Mouse (Mus musculus) liver, postnatal 0 days (tissue): ENCODE results near the gene Rwdd2a. TPM values are rescaled to one million over a fixed set of nuclear protein-coding genes. Genes with fewer than 3 reads are reported as not detected.

ENCODE experiments used
- ATAC-seq: fragments of 200-750 bp; cut with Nextera tagmentation; 2 replicates; pipeline ENCODE4 v1.8.0; 2017; ENCODE audit warnings: mild to moderate bottlenecking, moderate library complexity
- DNase-seq: peaks from one replicate; pipeline ENCODE4 v3.0.0-alpha.2; 2016
- H3K27ac ChIP-seq: fragments of 300-500 bp; sonication (generic); 2 replicates; pipeline ENCODE4 v1.5.1; 2014; ENCODE audit warnings: antibody characterized with exemption, moderate library complexity, mild to moderate bottlenecking, low read depth
- H3K27me3 ChIP-seq: fragments of 300-500 bp; sonication (generic); 2 replicates; pipeline ENCODE4 v1.6.1; 2014; ENCODE audit warnings: low read length, control low read depth, mixed read lengths; ENCODE audit not compliant: insufficient read depth
- H3K36me3 ChIP-seq: fragments of 300-500 bp; sonication (generic); replicated peaks from 2 replicates; pipeline ENCODE4 v1.6.1; 2014; ENCODE audit warnings: mild to moderate bottlenecking, control low read depth, low read length, moderate library complexity, mixed read lengths; ENCODE audit not compliant: insufficient read depth
- H3K4me1 ChIP-seq: fragments of 300-500 bp; sonication (generic); 2 replicates; pipeline ENCODE4 v1.6.1; 2014; ENCODE audit warnings: antibody characterized with exemption, mild to moderate bottlenecking, control low read depth; ENCODE audit not compliant: insufficient read depth
- H3K4me2 ChIP-seq: fragments of 300-500 bp; sonication (generic); 2 replicates; pipeline ENCODE4 v1.6.1; 2014; ENCODE audit warnings: low read depth, mild to moderate bottlenecking, low read length, moderate library complexity, mixed read lengths
- H3K4me3 ChIP-seq: fragments of 300-500 bp; sonication (generic); 2 replicates; pipeline ENCODE4 v1.5.1; 2014; ENCODE audit warnings: low read depth, low read length
- H3K9ac ChIP-seq: fragments of 300-500 bp; sonication (generic); replicated peaks from 2 replicates; pipeline ENCODE4 v1.6.1; 2014; ENCODE audit warnings: mild to moderate bottlenecking, moderate library complexity
- H3K9me3 ChIP-seq: fragments of 300-500 bp; sonication (generic); 2 replicates; pipeline ENCODE4 v1.6.1; 2016; ENCODE audit warnings: mild to moderate bottlenecking, control low read depth, low read length, mixed read lengths
- CTCF ChIP-seq: sonication (generic); IDR thresholded peaks from 2 replicates; pipeline ENCODE4 v1.5.1; 2016; ENCODE audit warnings: antibody characterized with exemption, low read depth
- EP300 ChIP-seq: IDR thresholded peaks from 2 replicates; pipeline ENCODE4 v1.6.1; 2016; ENCODE audit warnings: antibody characterized with exemption, low read depth, mild to moderate bottlenecking
- WGBS: fragments of 180-500 bp; shearing (Covaris S2); extraction: QIAGEN DNeasy Blood & Tissue Kit; methylation state at CpG from one replicate; pipeline ENCODE4 v1.1.7; 2014; ENCODE audit not compliant: insufficient replicate concordance; 5-methylcytosine and 5-hydroxymethylcytosine counted together
- polyA plus RNA-seq: library from polyadenylated mRNA; unstranded; fragments of >200 nt; fragmentation: Nextera tagmentation; extraction: Ambion mirVana; gene quantifications from 2 replicates; pipeline ENCODE4 v1.2.1, GENCODE M21; 2015

Rwdd2a gene
- polyA plus RNA-seq, 1 experiment from 2014 or later, result 1.2 TPM

DNA sequence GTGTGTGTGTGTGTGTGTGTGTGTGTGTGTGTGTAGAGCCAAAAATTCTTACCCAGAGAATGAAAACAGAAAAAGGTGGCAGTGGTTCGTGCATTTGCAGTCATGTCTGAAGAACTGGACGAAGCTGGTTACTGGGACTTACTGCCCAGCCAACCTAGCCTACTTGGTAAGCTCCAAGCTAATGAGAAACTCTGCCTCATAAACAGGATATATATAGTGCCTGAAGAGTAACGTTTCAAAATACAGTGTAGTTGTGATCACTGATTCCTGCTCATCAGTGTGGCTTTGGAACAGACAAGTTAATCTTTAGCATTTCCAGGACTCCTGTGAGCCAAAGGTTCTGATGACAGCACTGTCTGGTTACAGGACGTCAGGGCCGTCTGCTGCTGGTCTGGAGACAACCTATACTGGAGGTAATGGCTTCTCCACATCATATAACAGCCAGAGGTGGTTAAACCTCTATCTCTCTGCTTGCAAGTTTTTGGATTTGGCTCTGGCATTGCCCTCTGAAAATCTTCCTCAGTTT lies 22.1 kb upstream of the Rwdd2a start:
- Histone ChIP-seq H3K9ac (no peak overlapping the region), H3K27ac (no peak overlapping the region), H3K4me1 (no peaks in the 10 kb centered on the region), H3K9me3 (no peaks in the 10 kb centered on the region), H3K4me2 (no peak overlapping the region), H3K27me3 (no peaks in the 10 kb centered on the region), H3K4me3 (no peak overlapping the region), H3K36me3 (peaks cover 35% of the 10 kb centered on the region)
- DNase-seq (no peak), ATAC-seq (peak; percentile 61)
- WGBS, result 70% methylated on average over 5 of the region's 5 CpGs
- TF ChIP-seq CTCF (no peak), EP300 (no peak)

DNA sequence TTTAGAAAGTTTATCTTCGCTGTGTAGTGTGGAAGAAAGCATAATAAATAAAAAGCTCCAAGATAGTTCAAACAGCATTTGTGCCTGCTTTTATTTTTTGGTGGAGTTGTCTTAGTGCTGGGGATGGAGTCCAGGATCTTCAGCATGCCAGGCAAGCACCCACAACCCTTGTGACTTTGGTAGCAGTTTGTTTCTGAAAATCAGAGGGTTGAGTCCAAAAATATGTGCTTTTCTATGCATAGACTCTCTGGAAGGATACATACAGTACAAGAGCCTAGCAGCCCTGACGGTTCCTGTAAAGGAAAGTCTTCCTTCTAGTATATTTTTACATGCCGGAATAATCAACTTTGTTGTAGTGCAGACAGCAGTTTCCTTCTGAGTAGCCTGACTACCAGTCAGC lies 21.1 kb upstream of the Rwdd2a start:
- Histone ChIP-seq H3K4me1 (no peaks in the 10 kb centered on the region), H3K27ac (no peak overlapping the region), H3K36me3 (peaks cover 38% of the 10 kb centered on the region), H3K9ac (no peak overlapping the region), H3K4me3 (no peak overlapping the region), H3K27me3 (no peaks in the 10 kb centered on the region), H3K4me2 (no peak overlapping the region), H3K9me3 (no peaks in the 10 kb centered on the region)
- no peak for DNase-seq
- ATAC-seq, result no peak
- WGBS, result 81% methylated on average over 3 of the region's 3 CpGs
- TF ChIP-seq CTCF, result no peak
- TF ChIP-seq EP300, result no peak

DNA sequence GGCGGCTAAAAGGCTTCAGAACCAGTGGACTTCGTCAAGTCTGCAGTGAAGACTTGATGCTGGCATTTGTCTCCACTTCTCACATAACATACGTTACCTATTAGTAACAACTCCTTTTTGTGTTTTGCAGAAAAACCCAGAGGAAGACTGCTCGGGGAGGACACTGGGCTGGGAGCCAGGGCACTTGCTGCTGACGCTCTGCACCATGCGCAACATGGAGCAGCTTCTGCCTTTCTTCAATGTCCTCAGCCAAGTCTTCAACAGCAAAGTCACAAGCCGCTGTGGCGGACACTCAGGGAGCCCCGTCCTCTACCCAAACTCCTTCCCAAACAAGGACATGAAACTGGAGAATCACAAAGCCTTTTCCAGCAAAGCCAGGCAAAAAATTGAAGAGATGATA lies 17.9 kb upstream of the Rwdd2a start:
- H3K9me3 ChIP-seq, result no peaks in the 10 kb centered on the region
- no peak overlapping the region for H3K4me2 ChIP-seq
- 84% methylated on average over 9 of the region's 9 CpGs for WGBS

DNA sequence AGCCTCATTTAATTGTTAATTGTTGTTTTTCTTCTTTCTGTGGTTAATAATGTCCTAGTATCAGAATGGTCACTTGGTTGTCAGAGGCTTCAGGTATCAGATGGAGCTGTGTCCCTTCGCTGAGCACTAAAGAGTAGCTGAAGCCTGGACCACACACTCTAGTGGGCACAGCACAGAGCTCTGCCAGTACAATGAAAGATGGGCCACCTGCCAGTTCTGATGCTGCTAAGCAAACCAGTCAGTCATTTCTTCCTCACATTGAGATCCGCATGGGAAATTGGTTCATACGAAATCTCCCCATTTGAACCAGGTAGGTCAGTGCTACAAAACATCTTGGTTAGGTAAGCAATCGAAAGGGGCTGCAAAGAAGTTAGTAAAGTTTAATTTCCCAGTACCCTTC lies 17.1 kb upstream of the Rwdd2a start:
- H3K4me1 ChIP-seq, result no peaks in the 10 kb centered on the region
- H3K4me3 ChIP-seq, result no peak overlapping the region
- H3K9me3 ChIP-seq, result no peaks in the 10 kb centered on the region
- H3K27ac ChIP-seq, result no peak overlapping the region
- TF ChIP-seq EP300, result no peak
- TF ChIP-seq CTCF, result no peak
- no peak for ATAC-seq
- H3K4me2 ChIP-seq, result no peak overlapping the region
- no peak overlapping the region for H3K9ac ChIP-seq
- no peak for DNase-seq
- WGBS, result 86% methylated on average over 4 of the region's 4 CpGs
- no peaks in the 10 kb centered on the region for H3K27me3 ChIP-seq
- H3K36me3 ChIP-seq, result peaks cover 50% of the 10 kb centered on the region

More for the DNA sequence above, 17.9 kb upstream of the Rwdd2a start:
- Histone ChIP-seq H3K4me1 (no peaks in the 10 kb centered on the region), H3K9ac (no peak overlapping the region), H3K4me3 (no peak overlapping the region), H3K27me3 (no peaks in the 10 kb centered on the region), H3K27ac (no peak overlapping the region), H3K36me3 (peaks cover 49% of the 10 kb centered on the region)
- DNase-seq (no peak), ATAC-seq (no peak)
- TF ChIP-seq EP300, result no peak

DNA sequence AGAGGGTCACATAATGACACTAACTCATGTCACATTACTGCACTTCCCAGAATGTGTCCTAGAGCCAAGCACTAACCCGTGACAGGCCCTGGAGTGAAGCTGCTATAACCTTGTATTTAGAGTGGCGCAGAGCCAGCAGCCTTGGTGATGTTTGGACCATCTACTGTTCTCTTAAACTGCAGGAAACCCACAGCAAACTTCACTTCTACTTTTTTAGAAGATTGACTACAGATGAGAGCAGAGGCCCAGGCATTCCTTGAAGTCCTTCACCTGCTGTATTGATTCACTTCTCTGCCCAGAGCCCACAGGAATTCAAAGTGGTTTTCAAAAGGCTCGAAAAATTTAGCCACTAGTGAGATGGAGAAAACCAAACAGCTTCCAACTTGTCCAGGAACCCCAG lies 11.2 kb upstream of the Rwdd2a start:
- Histone ChIP-seq H3K27ac (no peak overlapping the region), H3K4me2 (no peak overlapping the region), H3K36me3 (peaks cover 50% of the 10 kb centered on the region), H3K9me3 (no peaks in the 10 kb centered on the region), H3K27me3 (no peaks in the 10 kb centered on the region), H3K9ac (no peak overlapping the region), H3K4me3 (no peak overlapping the region), H3K4me1 (no peaks in the 10 kb centered on the region)
- DNase-seq (no peak), ATAC-seq (no peak)
- TF ChIP-seq EP300 (no peak), CTCF (no peak)
- 70% methylated on average over 3 of the region's 3 CpGs for WGBS

DNA sequence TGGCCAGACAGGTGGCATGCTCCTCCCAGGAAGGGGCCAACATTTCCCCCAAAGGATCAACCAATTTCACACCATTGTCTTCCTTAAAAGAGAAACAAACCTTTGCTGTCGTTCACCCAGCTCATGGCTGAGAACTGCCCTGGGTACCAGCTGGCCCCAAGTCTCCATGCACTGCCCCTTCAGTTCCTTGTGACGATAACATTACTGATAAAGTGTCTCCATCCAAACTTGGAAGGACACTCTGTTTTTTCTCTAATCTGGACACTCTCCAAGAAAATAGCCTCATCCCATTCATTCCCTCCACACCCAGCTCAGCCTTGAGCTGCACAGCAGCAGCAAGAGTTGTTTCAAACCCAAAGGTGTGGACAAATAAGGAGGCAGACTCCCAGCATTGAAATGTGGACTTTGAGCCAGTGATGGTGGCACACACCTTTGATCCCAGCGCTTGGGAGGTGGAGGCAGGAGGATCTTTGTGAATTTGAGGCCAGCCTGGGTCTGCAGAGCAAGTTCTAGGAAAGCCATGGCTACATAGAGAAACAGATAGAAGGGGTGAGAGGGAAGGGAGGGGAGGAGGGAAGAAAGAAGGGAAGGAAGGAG lies 2.4 kb upstream of the Rwdd2a start:
- TF ChIP-seq EP300, result no peak
- H3K4me1 ChIP-seq, result peaks cover 19% of the 10 kb centered on the region
- no peak overlapping the region for H3K4me3 ChIP-seq
- 0 out of 2 replicates have a peak overlapping the region, but pooled peaks have one; percentile 2 for H3K4me2 ChIP-seq
- H3K9me3 ChIP-seq, result no peaks in the 10 kb centered on the region
- peaks cover 15% of the 10 kb centered on the region; the same call in 1 of the 2 replicates for H3K36me3 ChIP-seq
- H3K27ac ChIP-seq, result no peak overlapping the region
- DNase-seq (no peak), ATAC-seq (no peak)
- H3K9ac ChIP-seq, result no peak overlapping the region
- 61% methylated on average over 3 of the region's 3 CpGs for WGBS
- H3K27me3 ChIP-seq, result no peaks in the 10 kb centered on the region
